Mouse (Mus musculus) stomach, embryonic 14.5 days (tissue): ENCODE measurements around the gene Ppp1r12b. TPM values are rescaled to one million over a fixed set of nuclear protein-coding genes. Genes with fewer than 3 reads are reported as not detected.

ENCODE experiments used
- microRNA-seq: library from miRNA; unstranded; fragments of <30 nt; microRNA quantifications from one replicate; pipeline ENCODE4, GENCODE M21; 2016
- polyA plus RNA-seq: library from polyadenylated mRNA; unstranded; fragments of >200 nt; fragmentation: Nextera tagmentation; extraction: Ambion mirVana; gene quantifications from 2 replicates; pipeline ENCODE4 v1.2.1, GENCODE M21; 2014

Gene Ppp1r12b
- polyA plus RNA-seq, 1 experiment from 2014 or later = 28.9 TPM

Small RNA genes lying within 50 kb of the gene (microRNA-seq; reads per million reads assigned to microRNA genes)
- gene Gm22232 = not detected

Other genes with a start within 250 kb of the Ppp1r12b start
- gene Ube2t, start 6.6 kb upstream of the Ppp1r12b start, polyA plus RNA-seq = 34.2 and 35.1 TPM in 2 replicates
- 1.5 and 1.8 TPM in 2 replicates for gene Lgr6, start 149.3 kb upstream of the Ppp1r12b start, polyA plus RNA-seq
- 1.1 and 1.2 TPM in 2 replicates for gene Ptpn7, start 176.8 kb upstream of the Ppp1r12b start, polyA plus RNA-seq
- gene Arl8a, start 190.9 kb upstream of the Ppp1r12b start, polyA plus RNA-seq = 55.5 and 57.4 TPM in 2 replicates
- 0.69 and 0.71 TPM in 2 replicates for gene Gpr37l1, start 211.7 kb upstream of the Ppp1r12b start, polyA plus RNA-seq